Mouse (Mus musculus): ENCODE data around the gene Prim2. TPM values are rescaled to one million over a fixed set of nuclear protein-coding genes. Genes with fewer than 3 reads are reported as not detected.

Gene Prim2
- polyA plus RNA-seq, 1 experiment from 2014 or later, result 30.5 TPM

DNA sequence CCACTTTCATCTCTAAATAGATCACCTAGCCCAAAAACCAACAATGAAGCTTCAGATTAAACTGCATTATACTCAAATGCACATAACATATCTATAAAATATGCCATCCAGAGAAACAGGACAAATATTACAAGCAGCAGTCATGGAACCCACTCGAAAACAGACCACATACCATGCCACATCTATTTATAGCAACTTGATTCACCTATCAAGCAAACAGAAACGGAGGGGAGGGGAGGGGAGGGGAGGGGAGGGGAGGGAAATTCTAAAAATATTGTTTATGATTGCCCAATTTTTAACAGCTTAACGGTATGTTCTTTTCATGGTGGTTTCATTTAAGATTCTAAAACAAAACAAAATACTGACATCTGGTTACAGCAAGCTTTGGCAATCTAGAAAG, 185.8 kb downstream of the Prim2 start:
- 48% methylated on average over 3 of the region's 3 CpGs for WGBS
- Histone ChIP-seq H3K27me3 (ENCODE audit: control insufficient read depth, insufficient read depth, low read length) (no peaks in the 10 kb centered on the region), H3K9me3 (replicated peaks; ENCODE audit: control insufficient read depth, low read length) (no peaks in the 10 kb centered on the region), H3K4me2 (ENCODE audit: low read depth, low read length) (no peak overlapping the region), H3K36me3 (ENCODE audit: control insufficient read depth, insufficient read depth, low read length) (no peaks in the 10 kb centered on the region), H3K4me3 (replicated peaks; ENCODE audit: low read length) (no peak overlapping the region), H3K27ac (ENCODE audit: low read length) (no peak overlapping the region), H3K9ac (ENCODE audit: low read length) (no peak overlapping the region), H3K4me1 (ENCODE audit: control insufficient read depth, insufficient read depth, low read length) (no peaks in the 10 kb centered on the region)
- ATAC-seq (ENCODE audit: insufficient read depth, low FRiP score), result no peak

DNA sequence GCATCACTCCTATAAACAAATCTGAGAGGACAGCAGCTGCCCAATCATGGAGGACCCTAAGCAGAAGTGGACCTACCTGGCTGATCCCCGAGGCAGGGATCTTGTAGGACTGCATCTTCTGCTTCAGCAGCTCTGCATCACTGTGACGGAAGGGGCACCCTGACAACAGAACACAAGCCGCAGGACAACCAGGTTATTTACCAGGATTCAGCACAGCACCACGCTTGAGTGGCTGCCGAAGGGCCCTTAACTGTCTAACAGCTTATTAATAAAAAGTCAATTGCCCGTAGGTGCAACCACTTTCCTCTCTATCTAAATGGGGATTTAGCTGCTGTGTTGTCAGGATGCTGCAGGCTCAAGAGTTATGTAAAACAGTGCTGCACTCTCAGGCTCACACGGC, 189.2 kb downstream of the Prim2 start:
- Histone ChIP-seq H3K4me2 (ENCODE audit: low read depth, low read length) (no peak overlapping the region), H3K27me3 (ENCODE audit: control insufficient read depth, insufficient read depth, low read length) (no peaks in the 10 kb centered on the region), H3K27ac (ENCODE audit: low read length) (no peak overlapping the region), H3K9ac (ENCODE audit: low read length) (no peak overlapping the region), H3K4me3 (replicated peaks; ENCODE audit: low read length) (no peak overlapping the region), H3K4me1 (ENCODE audit: control insufficient read depth, insufficient read depth, low read length) (no peaks in the 10 kb centered on the region), H3K9me3 (replicated peaks; ENCODE audit: control insufficient read depth, low read length) (no peaks in the 10 kb centered on the region), H3K36me3 (ENCODE audit: control insufficient read depth, insufficient read depth, low read length) (no peaks in the 10 kb centered on the region)
- WGBS, result 88% methylated on average over 7 of the region's 7 CpGs
- no peak for ATAC-seq (ENCODE audit: insufficient read depth, low FRiP score)

DNA sequence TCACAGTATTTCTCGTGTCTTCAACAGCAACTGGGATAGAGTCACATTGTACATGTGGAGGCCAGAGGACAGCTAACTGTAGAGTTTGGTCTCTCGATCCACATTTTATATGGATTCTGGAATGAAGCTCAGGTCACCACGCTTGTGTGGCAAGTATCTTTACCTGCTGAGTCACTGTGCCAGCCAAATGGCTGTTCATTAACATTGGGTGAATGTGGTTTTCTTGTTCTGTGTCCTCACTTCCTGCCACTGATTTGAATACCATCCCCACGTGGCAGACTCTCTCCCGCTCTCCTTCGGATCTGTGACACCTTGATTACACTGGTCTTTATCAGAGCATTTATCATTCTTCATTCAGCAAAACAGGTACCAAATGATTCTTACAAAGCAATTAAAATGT, 198.5 kb downstream of the Prim2 start:
- no peaks in the 10 kb centered on the region for H3K4me1 ChIP-seq (ENCODE audit: control insufficient read depth, insufficient read depth, low read length)
- ATAC-seq (ENCODE audit: insufficient read depth, low FRiP score), result no peak
- H3K9me3 ChIP-seq (replicated peaks; ENCODE audit: control insufficient read depth, low read length), result no peaks in the 10 kb centered on the region
- WGBS, result 77% methylated on average over 6 of the region's 6 CpGs
- H3K9ac ChIP-seq (ENCODE audit: low read length), result no peak overlapping the region
- no peaks in the 10 kb centered on the region for H3K36me3 ChIP-seq (ENCODE audit: control insufficient read depth, insufficient read depth, low read length)
- H3K4me3 ChIP-seq (replicated peaks; ENCODE audit: low read length), result no peak overlapping the region
- no peaks in the 10 kb centered on the region for H3K27me3 ChIP-seq (ENCODE audit: control insufficient read depth, insufficient read depth, low read length)
- H3K4me2 ChIP-seq (ENCODE audit: low read depth, low read length), result no peak overlapping the region
- H3K27ac ChIP-seq (ENCODE audit: low read length), result no peak overlapping the region

DNA sequence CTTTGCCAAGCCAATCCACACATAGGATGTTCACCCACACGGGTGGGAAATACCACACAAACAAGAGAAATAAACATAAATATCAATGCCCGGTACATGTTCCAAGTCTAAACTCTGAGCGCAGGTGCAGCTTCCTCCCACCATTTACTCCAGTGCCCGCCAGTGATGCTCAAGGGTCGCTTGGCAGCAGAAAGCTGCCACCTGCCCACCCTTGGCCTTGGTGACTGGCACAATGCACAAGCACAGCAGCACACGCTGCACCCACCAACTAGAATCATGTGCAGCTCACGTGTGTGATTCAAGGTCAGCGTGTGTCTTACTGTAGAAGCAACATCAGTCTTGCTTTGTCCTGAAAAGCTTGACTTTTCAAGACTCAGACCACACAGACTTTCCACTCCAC, 199.4 kb downstream of the Prim2 start:
- H3K9me3 ChIP-seq (replicated peaks; ENCODE audit: control insufficient read depth, low read length), result no peaks in the 10 kb centered on the region
- no peak for ATAC-seq (ENCODE audit: insufficient read depth, low FRiP score)
- H3K4me2 ChIP-seq (ENCODE audit: low read depth, low read length), result no peak overlapping the region
- no peaks in the 10 kb centered on the region for H3K4me1 ChIP-seq (ENCODE audit: control insufficient read depth, insufficient read depth, low read length)
- no peak overlapping the region for H3K4me3 ChIP-seq (replicated peaks; ENCODE audit: low read length)
- H3K36me3 ChIP-seq (ENCODE audit: control insufficient read depth, insufficient read depth, low read length), result no peaks in the 10 kb centered on the region
- H3K9ac ChIP-seq (ENCODE audit: low read length), result no peak overlapping the region
- no peaks in the 10 kb centered on the region for H3K27me3 ChIP-seq (ENCODE audit: control insufficient read depth, insufficient read depth, low read length)
- no peak overlapping the region for H3K27ac ChIP-seq (ENCODE audit: low read length)
- WGBS, result 91% methylated on average over 8 of the region's 8 CpGs

DNA sequence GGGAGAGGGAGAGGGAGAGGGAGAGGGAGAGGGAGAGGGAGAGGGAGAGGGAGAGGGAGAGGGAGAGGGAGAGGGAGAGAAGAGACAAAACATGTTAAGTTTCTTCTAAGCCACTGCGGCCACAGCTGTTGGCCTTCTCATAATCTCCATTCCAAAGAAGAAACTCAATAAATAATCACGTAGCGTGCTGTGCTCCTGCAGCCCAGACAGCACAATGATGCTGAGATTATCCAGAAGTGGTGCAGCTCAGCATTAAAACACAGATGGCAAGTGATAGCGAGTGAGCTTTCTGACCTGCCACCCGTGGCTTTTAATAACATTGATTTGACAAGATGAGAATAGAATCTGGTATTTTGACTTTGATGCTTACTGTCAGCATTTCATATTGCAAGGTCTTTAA, 205.4 kb downstream of the Prim2 start:
- no peak overlapping the region for H3K4me2 ChIP-seq (ENCODE audit: low read depth, low read length)

DNA sequence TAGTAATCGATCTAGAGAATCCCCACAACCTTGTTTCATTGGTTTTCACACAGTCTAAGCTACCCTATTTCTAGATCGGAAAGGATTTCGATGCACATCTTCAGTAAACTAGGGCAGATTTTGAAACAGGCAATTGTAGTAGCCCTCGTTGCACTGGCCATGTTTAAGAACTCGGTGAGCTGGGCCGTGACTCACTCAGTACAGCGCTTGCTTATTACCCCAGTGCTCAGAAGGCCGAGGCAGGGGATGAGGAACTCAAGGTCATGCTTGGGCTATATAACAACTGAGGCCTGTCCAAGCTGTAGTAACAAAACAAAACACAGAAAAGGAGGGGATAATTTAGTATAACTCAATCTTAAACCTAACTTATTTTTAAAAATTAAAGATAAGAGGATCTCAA, 208.9 kb downstream of the Prim2 start:
- Histone ChIP-seq H3K4me1 (ENCODE audit: control insufficient read depth, insufficient read depth, low read length) (no peaks in the 10 kb centered on the region), H3K9ac (ENCODE audit: low read length) (no peak overlapping the region), H3K9me3 (replicated peaks; ENCODE audit: control insufficient read depth, low read length) (no peaks in the 10 kb centered on the region), H3K27ac (ENCODE audit: low read length) (no peak overlapping the region), H3K4me2 (ENCODE audit: low read depth, low read length) (no peak overlapping the region), H3K36me3 (ENCODE audit: control insufficient read depth, insufficient read depth, low read length) (no peaks in the 10 kb centered on the region), H3K4me3 (replicated peaks; ENCODE audit: low read length) (no peak overlapping the region), H3K27me3 (ENCODE audit: control insufficient read depth, insufficient read depth, low read length) (no peaks in the 10 kb centered on the region)
- WGBS, result 89% methylated on average over 8 of the region's 8 CpGs
- ATAC-seq (ENCODE audit: insufficient read depth, low FRiP score), result no peak

More for the DNA sequence above, 205.4 kb downstream of the Prim2 start:
- H3K9ac ChIP-seq (ENCODE audit: low read length), result no peak overlapping the region
- H3K27me3 ChIP-seq (ENCODE audit: control insufficient read depth, insufficient read depth, low read length), result no peaks in the 10 kb centered on the region
- no peak overlapping the region for H3K4me3 ChIP-seq (replicated peaks; ENCODE audit: low read length)
- WGBS, result 52% methylated on average over 5 of the region's 5 CpGs
- no peaks in the 10 kb centered on the region for H3K9me3 ChIP-seq (replicated peaks; ENCODE audit: control insufficient read depth, low read length)
- ATAC-seq (ENCODE audit: insufficient read depth, low FRiP score), result no peak
- no peak overlapping the region for H3K27ac ChIP-seq (ENCODE audit: low read length)
- H3K36me3 ChIP-seq (ENCODE audit: control insufficient read depth, insufficient read depth, low read length), result no peaks in the 10 kb centered on the region
- no peaks in the 10 kb centered on the region for H3K4me1 ChIP-seq (ENCODE audit: control insufficient read depth, insufficient read depth, low read length)

DNA sequence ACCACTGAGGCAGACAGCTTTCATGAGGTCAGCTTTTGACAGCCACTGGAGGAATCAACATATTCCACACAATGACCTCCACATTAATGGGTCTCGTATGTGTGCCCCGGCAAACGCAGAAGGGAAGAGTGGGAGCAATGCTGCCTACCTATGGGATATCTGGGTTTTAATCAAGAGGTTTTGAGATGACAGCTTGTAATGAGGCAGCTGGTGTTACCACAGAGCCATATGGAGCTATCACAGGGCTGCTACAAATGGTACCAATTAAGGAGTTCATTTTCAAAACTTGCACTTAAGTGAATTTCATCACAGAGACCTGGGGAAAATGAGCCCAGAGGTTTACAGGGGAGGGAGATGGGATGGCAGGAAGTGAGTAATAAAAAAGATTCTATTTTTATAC, 209.3 kb downstream of the Prim2 start:
- no peaks in the 10 kb centered on the region for H3K4me1 ChIP-seq (ENCODE audit: control insufficient read depth, insufficient read depth, low read length)
- no peak overlapping the region for H3K27ac ChIP-seq (ENCODE audit: low read length)
- no peak for ATAC-seq (ENCODE audit: insufficient read depth, low FRiP score)
- H3K27me3 ChIP-seq (ENCODE audit: control insufficient read depth, insufficient read depth, low read length), result no peaks in the 10 kb centered on the region
- 92% methylated on average over 3 of the region's 3 CpGs for WGBS
- no peak overlapping the region for H3K9ac ChIP-seq (ENCODE audit: low read length)
- no peak overlapping the region for H3K4me3 ChIP-seq (replicated peaks; ENCODE audit: low read length)
- no peaks in the 10 kb centered on the region for H3K36me3 ChIP-seq (ENCODE audit: control insufficient read depth, insufficient read depth, low read length)
- H3K9me3 ChIP-seq (replicated peaks; ENCODE audit: control insufficient read depth, low read length), result no peaks in the 10 kb centered on the region
- H3K4me2 ChIP-seq (ENCODE audit: low read depth, low read length), result no peak overlapping the region

DNA sequence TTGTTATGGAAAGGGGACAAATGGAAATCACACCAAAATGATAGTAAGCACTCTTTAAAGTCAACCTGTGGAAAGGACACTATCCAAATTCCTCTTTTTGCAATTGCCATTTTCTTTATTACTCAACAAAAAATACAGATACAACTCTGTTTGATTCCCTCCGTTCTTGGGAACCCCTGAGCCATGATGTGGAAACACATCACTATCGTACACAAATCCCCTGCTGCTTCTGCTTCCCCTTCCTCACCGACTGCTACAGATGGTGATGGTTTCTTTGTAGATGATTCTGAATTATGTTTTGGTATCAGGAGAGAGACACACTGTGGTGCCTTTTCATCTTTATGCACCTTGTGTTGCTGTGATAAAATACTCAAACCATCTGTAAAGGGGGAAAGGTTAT, 210.6 kb downstream of the Prim2 start:
- no peaks in the 10 kb centered on the region for H3K9me3 ChIP-seq (replicated peaks; ENCODE audit: control insufficient read depth, low read length)
- no peak overlapping the region for H3K9ac ChIP-seq (ENCODE audit: low read length)
- no peak for ATAC-seq (ENCODE audit: insufficient read depth, low FRiP score)
- no peak overlapping the region for H3K4me2 ChIP-seq (ENCODE audit: low read depth, low read length)
- no peaks in the 10 kb centered on the region for H3K27me3 ChIP-seq (ENCODE audit: control insufficient read depth, insufficient read depth, low read length)
- H3K27ac ChIP-seq (ENCODE audit: low read length), result no peak overlapping the region
- no peaks in the 10 kb centered on the region for H3K4me1 ChIP-seq (ENCODE audit: control insufficient read depth, insufficient read depth, low read length)
- WGBS, result 89% methylated on average over 3 of the region's 3 CpGs
- no peak overlapping the region for H3K4me3 ChIP-seq (replicated peaks; ENCODE audit: low read length)
- H3K36me3 ChIP-seq (ENCODE audit: control insufficient read depth, insufficient read depth, low read length), result no peaks in the 10 kb centered on the region

DNA sequence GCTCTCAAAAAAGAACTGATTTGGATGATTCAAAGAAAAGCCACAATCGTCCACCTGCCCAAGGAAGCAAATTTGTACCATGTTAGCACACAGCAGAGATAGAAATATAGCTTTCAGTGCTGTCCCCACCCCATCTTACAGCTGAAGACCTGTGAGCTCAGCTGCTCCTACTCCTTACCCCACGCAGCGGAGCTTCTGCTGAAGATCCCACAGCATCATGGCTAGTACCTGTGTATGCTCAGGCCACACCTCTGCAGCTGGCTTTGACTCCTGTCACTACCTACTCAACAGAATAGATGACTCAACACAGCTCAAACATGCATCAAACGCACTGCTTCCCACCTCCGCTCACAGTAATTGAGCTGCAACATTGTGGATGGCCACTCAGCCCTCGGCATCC, 215.3 kb downstream of the Prim2 start:
- ATAC-seq (ENCODE audit: insufficient read depth, low FRiP score), result no peak
- 88% methylated on average over 6 of the region's 6 CpGs for WGBS
- no peaks in the 10 kb centered on the region for H3K9me3 ChIP-seq (replicated peaks; ENCODE audit: control insufficient read depth, low read length)
- no peak overlapping the region for H3K27ac ChIP-seq (ENCODE audit: low read length)
- H3K4me3 ChIP-seq (replicated peaks; ENCODE audit: low read length), result no peak overlapping the region
- H3K9ac ChIP-seq (ENCODE audit: low read length), result no peak overlapping the region
- H3K4me2 ChIP-seq (ENCODE audit: low read depth, low read length), result no peak overlapping the region
- H3K4me1 ChIP-seq (ENCODE audit: control insufficient read depth, insufficient read depth, low read length), result no peaks in the 10 kb centered on the region
- H3K36me3 ChIP-seq (ENCODE audit: control insufficient read depth, insufficient read depth, low read length), result no peaks in the 10 kb centered on the region
- H3K27me3 ChIP-seq (ENCODE audit: control insufficient read depth, insufficient read depth, low read length), result no peaks in the 10 kb centered on the region

DNA sequence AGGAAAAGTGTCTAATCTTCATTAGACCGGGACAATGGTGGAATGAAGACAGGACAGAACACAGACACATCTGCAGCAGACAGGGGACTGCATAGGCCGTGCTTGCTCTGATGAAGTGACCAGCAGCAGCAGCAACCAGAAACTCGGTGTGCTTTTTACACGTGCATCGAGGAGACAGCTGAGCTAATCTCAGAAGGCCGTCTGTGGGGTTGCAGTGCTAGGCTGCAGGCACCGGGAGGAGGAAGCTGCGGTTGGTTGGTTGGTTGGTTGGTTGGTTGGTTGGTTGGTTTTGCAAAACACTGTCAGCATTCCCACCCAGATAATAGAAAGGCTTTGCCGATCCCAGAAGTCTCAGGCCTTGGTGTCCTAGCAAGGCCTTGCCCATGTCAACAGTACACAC, 216.3 kb downstream of the Prim2 start:
- Histone ChIP-seq H3K9ac (ENCODE audit: low read length) (no peak overlapping the region), H3K4me1 (ENCODE audit: control insufficient read depth, insufficient read depth, low read length) (no peaks in the 10 kb centered on the region), H3K4me3 (replicated peaks; ENCODE audit: low read length) (no peak overlapping the region), H3K27ac (ENCODE audit: low read length) (no peak overlapping the region), H3K4me2 (ENCODE audit: low read depth, low read length) (no peak overlapping the region), H3K36me3 (ENCODE audit: control insufficient read depth, insufficient read depth, low read length) (no peaks in the 10 kb centered on the region), H3K9me3 (replicated peaks; ENCODE audit: control insufficient read depth, low read length) (no peaks in the 10 kb centered on the region), H3K27me3 (ENCODE audit: control insufficient read depth, insufficient read depth, low read length) (no peaks in the 10 kb centered on the region)
- 85% methylated on average over 9 of the region's 9 CpGs for WGBS
- no peak for ATAC-seq (ENCODE audit: insufficient read depth, low FRiP score)

Data from stomach, embryonic 16.5 days (tissue).